Mouse (Mus musculus) cerebellum, adult 2 months (tissue): ENCODE results near the gene Ubiad1. TPM values are rescaled to one million over a fixed set of nuclear protein-coding genes. Genes with fewer than 3 reads are reported as not detected.
A peak's percentile ranks its signal among the peaks of the same experiment; 100 is the strongest.

Source experiments
- DNase-seq, 2 experiments: peaks; one replicate each; pipeline ENCODE4 v3.0.0; 2021
- H3K27ac ChIP-seq: fragments of 200-500 bp; 2 replicates; pipeline ENCODE4 v1.5.1; 2012; ENCODE audit warnings: low read length, control low read depth, inconsistent platforms; ENCODE audit not compliant: insufficient read depth
- H3K27me3 ChIP-seq: fragments of 200-500 bp; 2 replicates; pipeline ENCODE4 v1.6.1; 2012; ENCODE audit warnings: inconsistent platforms, mild to moderate bottlenecking, low read length, moderate library complexity; ENCODE audit not compliant: control insufficient read depth, insufficient read depth
- H3K4me1 ChIP-seq: fragments of 200-500 bp; 2 replicates; pipeline ENCODE4 v1.6.1; 2011; ENCODE audit warnings: low read length; ENCODE audit not compliant: control insufficient read depth, insufficient read depth
- H3K4me3 ChIP-seq: fragments of 200-500 bp; replicated peaks from 2 replicates; pipeline ENCODE3; 2011; ENCODE audit warnings: mild to moderate bottlenecking, low read depth, low read length, control low read depth; ENCODE audit not compliant: insufficient read depth
- CTCF ChIP-seq: fragments of 200-500 bp; IDR thresholded peaks from 2 replicates; pipeline ENCODE4 v1.5.1; 2011; ENCODE audit warnings: low read depth, mild to moderate bottlenecking, control low read depth, low read length, moderate library complexity, borderline replicate concordance; ENCODE audit not compliant: insufficient read depth
- POLR2A ChIP-seq: fragments of 200-500 bp; IDR thresholded peaks from 2 replicates; pipeline ENCODE4 v1.6.1; 2011; ENCODE audit warnings: low read length, control low read depth, borderline replicate concordance; ENCODE audit not compliant: insufficient read depth
- WGBS: fragments of 180-500 bp; shearing (Covaris S2); methylation state at CpG from one replicate; pipeline ENCODE4 v1.1.7; 2018; 5-methylcytosine and 5-hydroxymethylcytosine counted together
- polyA plus RNA-seq: library from polyadenylated mRNA; depleted of rRNA; stranded (reverse); fragments of >200 nt; gene quantifications from 2 replicates; pipeline ENCODE4 v1.2.3, GENCODE M21; 2012; rRNA removed

The Ubiad1 gene
- polyA plus RNA-seq, 1 experiment: 11.2 TPM

- Histone ChIP-seq H3K27ac (no peak overlapping the region), H3K4me1 (peaks cover 3% of the 10 kb centered on the region; the same call in 1 of the 2 replicates), H3K27me3 (no peaks in the 10 kb centered on the region), H3K4me3 (no peak overlapping the region)
- 15% methylated on average over 6 of the region's 6 CpGs for WGBS
- peak in 1 of 2 experiments; percentile 53 for DNase-seq
- no peak for TF ChIP-seq CTCF
These were observed 48.7 kb downstream of the Ubiad1 start for GRCm38 (mm10) chr4:148395875-148396274.

DNA sequence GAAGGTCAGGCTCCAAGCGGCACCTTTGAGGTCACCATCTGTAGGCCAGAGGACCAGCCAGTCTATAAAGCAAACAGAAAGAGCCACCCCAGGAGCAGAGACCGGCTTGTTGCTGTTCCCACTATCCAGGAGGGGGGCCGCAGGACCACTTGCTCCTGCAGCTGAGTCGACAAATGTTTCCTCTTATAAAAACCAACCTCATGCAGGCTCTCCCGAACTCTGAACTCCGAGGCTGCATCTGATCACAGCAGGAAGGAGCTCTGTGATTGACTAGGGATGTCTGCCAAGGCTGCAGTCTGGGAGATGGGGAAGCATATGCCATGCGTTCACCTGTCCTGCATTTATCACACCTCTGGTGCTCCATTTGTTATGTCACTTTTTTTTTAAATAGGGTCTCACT, 49.4 kb downstream of the Ubiad1 start:
- H3K4me3 ChIP-seq: no peak overlapping the region
- no peak overlapping the region for H3K27ac ChIP-seq
- 42% methylated on average over 7 of the region's 7 CpGs for WGBS
- DNase-seq: peak in 1 of 2 experiments; percentile 22
- TF ChIP-seq POLR2A (no peak), CTCF (no peak)
- peaks cover 3% of the 10 kb centered on the region; the same call in 1 of the 2 replicates for H3K4me1 ChIP-seq
- no peaks in the 10 kb centered on the region for H3K27me3 ChIP-seq

DNA sequence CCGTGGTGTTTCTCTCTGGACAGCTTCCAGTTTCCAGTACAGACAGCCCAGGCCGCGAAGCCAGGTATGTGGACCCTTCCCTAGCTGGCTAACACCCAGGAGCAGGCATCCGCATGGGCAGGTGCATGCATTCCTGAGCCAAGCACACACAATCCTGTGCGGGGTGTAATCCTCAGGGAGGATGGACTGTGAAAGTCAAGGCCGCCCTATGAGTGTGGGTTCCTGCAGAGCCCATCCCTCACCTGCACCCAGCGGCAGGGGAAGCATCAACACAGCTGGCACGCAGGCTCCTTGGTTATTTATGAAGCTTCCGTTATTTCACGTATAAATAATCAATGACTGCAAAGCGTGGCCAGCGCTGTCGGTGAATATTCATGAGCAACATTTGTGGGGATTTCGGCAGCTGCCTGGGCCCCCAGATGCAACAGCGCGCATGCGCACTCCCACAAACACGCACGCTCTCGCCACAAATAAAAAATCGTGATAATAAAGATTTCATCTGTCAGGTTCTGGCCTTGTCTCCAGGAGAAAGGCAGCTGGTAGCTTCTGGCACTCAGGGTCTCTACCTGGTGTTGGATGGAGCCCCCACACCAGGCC, 52.8 kb downstream of the Ubiad1 start:
- no peak overlapping the region for H3K4me3 ChIP-seq
- WGBS: 70% methylated on average over 21 of the region's 21 CpGs
- no peak for DNase-seq
- H3K27ac ChIP-seq: no peak overlapping the region
- H3K27me3 ChIP-seq: no peaks in the 10 kb centered on the region
- TF ChIP-seq POLR2A: no peak
- no peak for TF ChIP-seq CTCF
- H3K4me1 ChIP-seq: peaks cover 3% of the 10 kb centered on the region; the same call in 1 of the 2 replicates

GRCm38 (mm10) chr4:148389635-148390034, 54.9 kb downstream of the Ubiad1 start:
- no peaks in the 10 kb centered on the region for H3K27me3 ChIP-seq
- WGBS: 58% methylated on average over 7 of the region's 7 CpGs
- DNase-seq: no peak
- H3K4me1 ChIP-seq: no peaks in the 10 kb centered on the region; the same call in 1 of the 2 replicates
- TF ChIP-seq CTCF (no peak), POLR2A (no peak)
- H3K27ac ChIP-seq: no peak overlapping the region
- H3K4me3 ChIP-seq: no peak overlapping the region

DNA sequence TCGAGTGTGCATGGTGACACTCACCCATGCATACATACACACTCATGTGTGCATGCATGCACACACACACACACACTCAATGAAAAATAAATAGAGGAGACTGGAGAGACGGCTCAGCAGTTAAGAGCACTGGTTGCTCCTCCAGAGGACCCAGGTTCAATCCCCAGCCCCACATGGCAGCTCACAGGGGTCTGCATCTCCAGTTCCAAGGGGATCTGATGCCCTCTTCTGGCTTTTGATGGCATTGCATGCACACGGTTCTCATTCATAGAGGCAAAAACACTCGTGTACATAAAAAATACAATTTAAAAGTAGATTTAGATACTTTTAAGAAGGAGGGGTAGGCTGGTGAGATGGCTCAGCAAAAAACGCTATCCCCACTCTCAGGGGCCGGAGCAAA, 55.5 kb downstream of the Ubiad1 start:
- no peak overlapping the region for H3K4me3 ChIP-seq
- H3K4me1 ChIP-seq: no peaks in the 10 kb centered on the region; the same call in 1 of the 2 replicates
- TF ChIP-seq POLR2A (no peak), CTCF (peak; percentile 41; the same call in 1 of the 2 replicates)
- no peak for DNase-seq
- no peaks in the 10 kb centered on the region for H3K27me3 ChIP-seq
- WGBS: 79% methylated on average over 6 of the region's 6 CpGs
- H3K27ac ChIP-seq: no peak overlapping the region

- H3K4me3 ChIP-seq: no peak overlapping the region
- H3K27ac ChIP-seq: no peak overlapping the region
- H3K4me1 ChIP-seq: no peaks in the 10 kb centered on the region
- no peak for TF ChIP-seq CTCF
- no peaks in the 10 kb centered on the region for H3K27me3 ChIP-seq
- DNase-seq: no peak
- 57% methylated on average over 7 of the region's 7 CpGs for WGBS
These were observed 59.3 kb downstream of the Ubiad1 start for GRCm38 (mm10) chr4:148385269-148385668.

Other genes with a start within 250 kb of the Ubiad1 start
- 13.6 and 15.3 TPM in 2 replicates for gene Disp3, start 156.8 kb downstream of the Ubiad1 start, polyA plus RNA-seq
- gene Mtor, start 3.8 kb upstream of the Ubiad1 start, polyA plus RNA-seq: 36.3 and 42.7 TPM in 2 replicates
- gene Angptl7, start 55.7 kb upstream of the Ubiad1 start, polyA plus RNA-seq: 0.10 and 0.13 TPM in 2 replicates
- gene Exosc10, start 113.7 kb upstream of the Ubiad1 start, polyA plus RNA-seq: 47.1 and 52.9 TPM in 2 replicates
- 68.9 and 75.8 TPM in 2 replicates for gene Srm, start 146.7 kb upstream of the Ubiad1 start, polyA plus RNA-seq
- gene Masp2, start 157.8 kb upstream of the Ubiad1 start, polyA plus RNA-seq: 0.82 and 1.9 TPM in 2 replicates
- gene Tardbp, start 182.2 kb upstream of the Ubiad1 start, polyA plus RNA-seq: 276 and 338 TPM in 2 replicates
- gene Gm572, start 198.5 kb upstream of the Ubiad1 start, polyA plus RNA-seq: 0.10 and 0.11 TPM in 2 replicates